Mouse (Mus musculus) spleen, adult 10 weeks (tissue): ENCODE data around the gene Gm21833. TPM values are rescaled to one million over a fixed set of nuclear protein-coding genes. Genes with fewer than 3 reads are reported as not detected.

Experiments used
- polyA plus RNA-seq: library from polyadenylated mRNA; stranded (reverse); fragments of 350-450 nt; fragmentation: Illumina TruSeq; extraction: RNeasy Lipid Tissue Mini Kit (QIAGEN cat#74804); gene quantifications from one replicate; pipeline ENCODE4 v1.2.3, GENCODE M21; 2015; ENCODE audit warnings: low replicate concordance; ENCODE audit not compliant: insufficient read depth

The Gm21833 gene
- not detected for polyA plus RNA-seq

GRCm38 (mm10) chr16:82828082-82828481 is at the start of gene Gm21833:
Gene Gm21833, plus strand, starts transcription at chr16:82828382.

